Mouse (Mus musculus) hindlimb bud, embryonic 11.5 days (tissue): ENCODE data around the gene Gabpb2.

Experiments
- DNase-seq: peaks from one replicate; pipeline ENCODE4 v3.0.0-alpha.2; 2012; ENCODE audit warnings: low read depth, low spot score; ENCODE audit errors: extremely low spot score

Gene Gabpb2

GRCm38 (mm10) chr3:95195772-95196171, 21.9 kb downstream of the Gabpb2 start:
- DNase-seq, result no peak

GRCm38 (mm10) chr3:95194721-95195135, 23.0 kb downstream of the Gabpb2 start:
- no peak for DNase-seq

- no peak for DNase-seq
Measured at GRCm38 (mm10) chr3:95186888-95187287, 30.8 kb downstream of the Gabpb2 start.

- DNase-seq, result no peak
Measured at GRCm38 (mm10) chr3:95186100-95186499, 31.6 kb downstream of the Gabpb2 start.

GRCm38 (mm10) chr3:95184796-95185577, 32.7 kb downstream of the Gabpb2 start:
- no peak for DNase-seq

GRCm38 (mm10) chr3:95181841-95182240, 35.9 kb downstream of the Gabpb2 start:
- DNase-seq, result no peak

- no peak for DNase-seq
Measured at GRCm38 (mm10) chr3:95179890-95180289, 37.8 kb downstream of the Gabpb2 start.

GRCm38 (mm10) chr3:95178948-95179347, 38.8 kb downstream of the Gabpb2 start:
- no peak for DNase-seq

GRCm38 (mm10) chr3:95177583-95177982, 40.1 kb downstream of the Gabpb2 start:
- no peak for DNase-seq

- no peak for DNase-seq
Measured at GRCm38 (mm10) chr3:95176500-95176899, 41.2 kb downstream of the Gabpb2 start.

- DNase-seq, result peak; percentile 56
Measured at GRCm38 (mm10) chr3:95174011-95174592, 43.6 kb downstream of the Gabpb2 start.

GRCm38 (mm10) chr3:95173256-95173949, 44.3 kb downstream of the Gabpb2 start:
- DNase-seq, result no peak

- DNase-seq, result no peak
Measured at GRCm38 (mm10) chr3:95172526-95173255, 45.0 kb downstream of the Gabpb2 start.

- no peak for DNase-seq
Measured at GRCm38 (mm10) chr3:95171105-95171504, 46.6 kb downstream of the Gabpb2 start.

GRCm38 (mm10) chr3:95169996-95170395, 47.7 kb downstream of the Gabpb2 start:
- no peak for DNase-seq

GRCm38 (mm10) chr3:95164840-95165239, 52.9 kb downstream of the Gabpb2 start:
- DNase-seq, result no peak

GRCm38 (mm10) chr3:95164256-95164550, 53.5 kb downstream of the Gabpb2 start:
- DNase-seq, result no peak

- no peak for DNase-seq
Measured at GRCm38 (mm10) chr3:95163419-95164255, 54.1 kb downstream of the Gabpb2 start.

GRCm38 (mm10) chr3:95162345-95162628, 55.4 kb downstream of the Gabpb2 start:
- no peak for DNase-seq

GRCm38 (mm10) chr3:95161618-95162344, 55.9 kb downstream of the Gabpb2 start:
- DNase-seq, result no peak
